Mouse (Mus musculus) embryo, embryonic 10 days (tissue): Measurements from ENCODE around the gene Tectb.
"Not testable (repeated sequence)": the region's sequence is repeated elsewhere in the genome, so short reads cannot be mapped to it uniquely, and the experiment has no call there.

Experiments
- DNase-seq: peaks from one replicate; pipeline ENCODE4 v3.0.0-alpha.2; 2015; ENCODE audit warnings: low spot score

Tectb gene

GRCm38 (mm10) chr19:55180433-55180832, at the start of gene Tectb:
Tectb (plus strand) TSS chr19:55180733.
- DNase-seq: no peak

GRCm38 (mm10) chr19:55131747-55132146, 48.8 kb upstream of the Tectb start:
- no peak for DNase-seq

GRCm38 (mm10) chr19:55132476-55132875, 48.1 kb upstream of the Tectb start:
- DNase-seq: no peak

GRCm38 (mm10) chr19:55134521-55134920, 46.0 kb upstream of the Tectb start:
- no peak for DNase-seq

GRCm38 (mm10) chr19:55135918-55136317, 44.6 kb upstream of the Tectb start:
- DNase-seq: no peak

GRCm38 (mm10) chr19:55136693-55137427, 43.7 kb upstream of the Tectb start:
- DNase-seq: no peak

GRCm38 (mm10) chr19:55137884-55138283, 42.6 kb upstream of the Tectb start:
- DNase-seq: peak; percentile 42

GRCm38 (mm10) chr19:55138506-55138905, 42.0 kb upstream of the Tectb start:
- DNase-seq: no peak

- no peak for DNase-seq
Observed at GRCm38 (mm10) chr19:55139301-55139700, 41.2 kb upstream of the Tectb start.

- DNase-seq: peak; percentile 79
Observed at GRCm38 (mm10) chr19:55143391-55144300, 36.9 kb upstream of the Tectb start.

- DNase-seq: no peak
Observed at GRCm38 (mm10) chr19:55144691-55145090, 35.8 kb upstream of the Tectb start.

- no peak for DNase-seq
Observed at GRCm38 (mm10) chr19:55145136-55145535, 35.4 kb upstream of the Tectb start.

- no peak for DNase-seq
Observed at GRCm38 (mm10) chr19:55147568-55147967, 33.0 kb upstream of the Tectb start.

GRCm38 (mm10) chr19:55148109-55148508, 32.4 kb upstream of the Tectb start:
- DNase-seq: no peak

GRCm38 (mm10) chr19:55149646-55150045, 30.9 kb upstream of the Tectb start:
- DNase-seq: peak; percentile 26

- not testable (repeated sequence) for DNase-seq
Observed at GRCm38 (mm10) chr19:55152274-55152673, 28.3 kb upstream of the Tectb start.

GRCm38 (mm10) chr19:55152983-55153382, 27.6 kb upstream of the Tectb start:
- no peak for DNase-seq

- no peak for DNase-seq
Observed at GRCm38 (mm10) chr19:55157029-55157428, 23.5 kb upstream of the Tectb start.

GRCm38 (mm10) chr19:55158606-55159005, 21.9 kb upstream of the Tectb start:
- DNase-seq: no peak

- DNase-seq: no peak
Observed at GRCm38 (mm10) chr19:55159826-55160225, 20.7 kb upstream of the Tectb start.

- peak; percentile 40 for DNase-seq
Observed at GRCm38 (mm10) chr19:55162271-55162670, 18.3 kb upstream of the Tectb start.

GRCm38 (mm10) chr19:55164162-55164561, 16.4 kb upstream of the Tectb start:
- no peak for DNase-seq
